Mouse (Mus musculus) G1E (cell line): ENCODE data around the gene Tbrg4.

Experiments
- CTCF ChIP-seq: IDR thresholded peaks from 2 replicates; pipeline ENCODE4 v1.5.1; 2012; ENCODE audit warnings: low read depth, low read length, inconsistent platforms, mixed read lengths
- GATA1 ChIP-seq: IDR thresholded peaks from 2 replicates; pipeline ENCODE4 v1.6.1; 2012; ENCODE audit warnings: borderline replicate concordance, low read length, inconsistent platforms, mixed read lengths
- GATA2 ChIP-seq: IDR thresholded peaks from 2 replicates; pipeline ENCODE4 v1.6.1; 2012; ENCODE audit warnings: low read depth, low read length, inconsistent platforms, borderline replicate concordance
- POLR2AphosphoS5 ChIP-seq: IDR thresholded peaks from 2 replicates; pipeline ENCODE4 v1.6.1; 2012; ENCODE audit warnings: low read depth, low read length, inconsistent platforms; ENCODE audit not compliant: insufficient replicate concordance
- TAL1 ChIP-seq: conservative IDR thresholded peaks from 2 replicates; pipeline ENCODE4 v1.6.1; 2012; ENCODE audit warnings: low read depth, low read length, inconsistent platforms, mixed read lengths

GRCm38 (mm10) chr11:6615250-6616205 is 10.3 kb downstream of the Tbrg4 start:
- no peak for TF ChIP-seq CTCF
- TF ChIP-seq POLR2AphosphoS5: no peak
- no peak for TF ChIP-seq GATA1
- TF ChIP-seq TAL1: no peak
- TF ChIP-seq GATA2: no peak
